Comparison of ENCODE assay signal across 13 mouse cellular contexts in the genomic region with DNA sequence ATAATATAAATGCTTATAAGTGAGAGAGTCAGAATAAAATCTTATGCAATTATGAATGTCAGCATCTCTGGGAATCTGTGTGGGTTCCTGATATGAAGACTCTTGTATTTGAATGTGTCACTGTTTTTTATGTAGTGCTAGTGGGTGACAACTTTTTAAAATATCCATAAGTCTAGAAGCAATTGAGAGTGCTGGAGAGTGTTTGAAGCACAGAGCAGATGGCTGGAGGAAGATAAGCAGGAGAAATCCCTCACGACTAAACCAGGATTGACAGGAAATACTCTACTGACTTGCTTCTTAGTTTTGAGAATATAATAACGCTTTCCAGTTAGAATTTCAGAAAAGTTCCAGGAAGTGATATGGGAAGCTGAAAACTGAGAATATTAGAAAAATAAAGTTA.
DNase-seq lines count a peak whose midpoint lies in the region; ATAC-seq and TF ChIP-seq lines count a peak whose summit lies in the region.
"Had no signal": no experiment of that assay in that cellular context is flagged by ENCODE, and none has a peak within 500 bp of the region (broad histone marks: within the 10 kb centered on the region; RNA-seq: fewer than 3 reads in every experiment).

No protein-coding gene starts in this region.

- no peak for TF ChIP-seq CTCF in brain, embryonic 14.5 days (IDR thresholded peaks at IDR 0.05; ENCODE audit: borderline replicate concordance, extremely low read depth, insufficient read depth, insufficient read length)

- DNase-seq in layer of hippocampus, adult 18-20 months (ENCODE audit: low spot score in 2 of 2), result peak; percentile 2 to 14
- no peak for DNase-seq in layer of hippocampus, adult 8-10 months (ENCODE audit: low spot score in 2 of 2)
- peak; percentile 27 for DNase-seq in right cerebral cortex, adult 18-20 months
- DNase-seq in right cerebral cortex, postnatal 14 days, result no peak
- DNase-seq in brain, embryonic 14.5 days (ENCODE audit: low read depth), result peak; percentile 2
- DNase-seq in left cerebral cortex, postnatal 25 days (ENCODE audit: low spot score in 2 of 2), result peak; percentile 6 to 85
- DNase-seq: adrenal gland, postnatal 10 days; cerebellum, adult 18-20 months; cerebellum, adult 9-11 months; cerebellum, postnatal 36 days; gastrocnemius, adult 2 months; gastrocnemius, postnatal 25 days had no signal

- intact Hi-C loops in left cerebral cortex, postnatal 25 days (cut with DNase I), result loop anchor here (10.0 kb wide), 1 partner anchor 221 kb away; no protein-coding TSS in a partner anchor

- TF ChIP-seq POLR2A in brain, embryonic 14.5 days (IDR thresholded peaks at IDR 0.05; ENCODE audit: borderline replicate concordance, extremely low read depth, insufficient read depth, insufficient read length, poor library complexity, severe bottlenecking), result no peak

- ATAC-seq in megakaryocyte-erythroid progenitor cell, adult 5-6 weeks (replicated peaks; ENCODE audit: low FRiP score, low TSS enrichment, poor library complexity, severe bottlenecking), result no peak

Comparison
In these comparisons a context has a peak if more than half of its experiments do, and no peak if none do; other contexts are left out.
1. DNase-seq: peak in layer of hippocampus, adult 18-20 months (2 of 2), right cerebral cortex, adult 18-20 months (single experiment), brain, embryonic 14.5 days (single experiment) and left cerebral cortex, postnatal 25 days (2 of 2); none in layer of hippocampus, adult 8-10 months (0 of 2) and right cerebral cortex, postnatal 14 days (single experiment).